Mouse (Mus musculus) spleen, postnatal 10 days (tissue): ENCODE results near the gene Cd63.
A peak's percentile ranks its signal among the peaks of the same experiment; 100 is the strongest.

Experiments
- DNase-seq, 2 experiments: peaks; one replicate each; pipeline ENCODE4 v3.0.0; 2021 to 2022; ENCODE audit warnings: low spot score in 2 of 2

The Cd63 gene

GRCm38 (mm10) chr10:128904812-128905211 lies 4.0 kb downstream of the Cd63 start:
- no peak for DNase-seq

- DNase-seq = no peak
Measured at GRCm38 (mm10) chr10:128908778-128909448, 8.1 kb downstream of the Cd63 start.

- DNase-seq = peak in 1 of 2 experiments; percentile 35
Measured at GRCm38 (mm10) chr10:128909567-128910028, 8.8 kb downstream of the Cd63 start.

- DNase-seq = peak in 1 of 2 experiments; percentile 36
Measured at GRCm38 (mm10) chr10:128910066-128910841, 9.5 kb downstream of the Cd63 start.

- DNase-seq = no peak
Measured at GRCm38 (mm10) chr10:128911430-128911829, 10.6 kb downstream of the Cd63 start.

- DNase-seq = no peak
Measured at GRCm38 (mm10) chr10:128912268-128912667, 11.5 kb downstream of the Cd63 start.

GRCm38 (mm10) chr10:128912791-128913190 lies 12.0 kb downstream of the Cd63 start:
- no peak for DNase-seq

- peak; percentile 70 to 87 for DNase-seq
Measured at GRCm38 (mm10) chr10:128913219-128913618, 12.4 kb downstream of the Cd63 start.

- DNase-seq = no peak
Measured at GRCm38 (mm10) chr10:128913696-128914095, 12.9 kb downstream of the Cd63 start.

- no peak for DNase-seq
Measured at GRCm38 (mm10) chr10:128915550-128915949, 14.8 kb downstream of the Cd63 start.

- DNase-seq = no peak
Measured at GRCm38 (mm10) chr10:128916665-128917064, 15.9 kb downstream of the Cd63 start.

- DNase-seq = no peak
Measured at GRCm38 (mm10) chr10:128917400-128917799, 16.6 kb downstream of the Cd63 start.

- no peak for DNase-seq
Measured at GRCm38 (mm10) chr10:128918246-128918645, 17.5 kb downstream of the Cd63 start.

- no peak for DNase-seq
Measured at GRCm38 (mm10) chr10:128919203-128919631, 18.4 kb downstream of the Cd63 start.

- no peak for DNase-seq
Measured at GRCm38 (mm10) chr10:128919966-128920365, 19.2 kb downstream of the Cd63 start.

GRCm38 (mm10) chr10:128920736-128921161 lies 20.0 kb downstream of the Cd63 start:
- DNase-seq = no peak

GRCm38 (mm10) chr10:128921251-128921650 lies 20.5 kb downstream of the Cd63 start:
- DNase-seq = no peak

GRCm38 (mm10) chr10:128921883-128922821 lies 21.4 kb downstream of the Cd63 start:
- no peak for DNase-seq

GRCm38 (mm10) chr10:128922822-128923012 lies 21.9 kb downstream of the Cd63 start, which contains the start of gene Rdh5:
Gene Rdh5, minus strand, starts transcription at chr10:128922888.
- DNase-seq = no peak

GRCm38 (mm10) chr10:128923013-128923691 lies 22.4 kb downstream of the Cd63 start:
- peak; percentile 90 to 94 for DNase-seq

- no peak for DNase-seq
Measured at GRCm38 (mm10) chr10:128923935-128924334, 23.1 kb downstream of the Cd63 start, which contains the start of gene Bloc1s1. Gene Bloc1s1, minus strand, starts transcription at chr10:128924035.
